Mouse (Mus musculus) hindbrain, postnatal 0 days (tissue): ENCODE results near the gene Nlk. TPM values are rescaled to one million over a fixed set of nuclear protein-coding genes. Genes with fewer than 3 reads are reported as not detected.
"Not testable (repeated sequence)": the region's sequence is repeated elsewhere in the genome, so short reads cannot be mapped to it uniquely, and the experiment has no call there.

Experiments used
- ATAC-seq: fragments of 200-750 bp; cut with Nextera tagmentation; 2 replicates; pipeline ENCODE4 v1.8.0; 2017; ENCODE audit warnings: mild to moderate bottlenecking, moderate TSS enrichment, moderate library complexity
- DNase-seq: peaks from one replicate; pipeline ENCODE4 v3.0.0-alpha.2; 2015; ENCODE audit warnings: low spot score
- H3K27ac ChIP-seq: fragments of 300-500 bp; sonication (generic); 2 replicates; pipeline ENCODE4 v1.5.1; 2014; ENCODE audit warnings: mild to moderate bottlenecking
- H3K27me3 ChIP-seq: fragments of 300-500 bp; sonication (generic); 2 replicates; pipeline ENCODE4 v1.6.1; 2014; ENCODE audit warnings: low read length, mixed read lengths; ENCODE audit not compliant: insufficient read depth
- H3K36me3 ChIP-seq: fragments of 300-500 bp; sonication (generic); 2 replicates; pipeline ENCODE4 v1.6.1; 2014; ENCODE audit warnings: low read length, mixed read lengths; ENCODE audit not compliant: insufficient read depth
- H3K4me1 ChIP-seq: fragments of 300-500 bp; sonication (generic); 2 replicates; pipeline ENCODE4 v1.6.1; 2014; ENCODE audit warnings: antibody characterized with exemption, low read length, mixed read lengths; ENCODE audit not compliant: insufficient read depth
- H3K4me2 ChIP-seq: fragments of 300-500 bp; sonication (generic); 2 replicates; pipeline ENCODE4 v1.6.1; 2014; ENCODE audit warnings: low read depth, mild to moderate bottlenecking, low read length, moderate library complexity, mixed read lengths
- H3K4me3 ChIP-seq: fragments of 300-500 bp; sonication (generic); 2 replicates; pipeline ENCODE4 v1.5.1; 2014; ENCODE audit warnings: low read length
- H3K9ac ChIP-seq: fragments of 300-500 bp; sonication (generic); replicated peaks from 2 replicates; pipeline ENCODE4 v1.6.1; 2014; ENCODE audit warnings: mild to moderate bottlenecking, low read length, moderate library complexity, mixed read lengths
- H3K9me3 ChIP-seq: fragments of 300-500 bp; sonication (generic); 2 replicates; pipeline ENCODE4 v1.6.1; 2016; ENCODE audit warnings: low read length, mixed read lengths
- CTCF ChIP-seq: IDR thresholded peaks from 2 replicates; pipeline ENCODE4 v1.5.1; 2016; ENCODE audit warnings: antibody characterized with exemption, control low read depth, low read depth
- WGBS: fragments of 180-500 bp; shearing (Covaris S2); extraction: QIAGEN DNeasy Blood & Tissue Kit; methylation state at CpG from one replicate; pipeline ENCODE4 v1.1.7; 2014; 5-methylcytosine and 5-hydroxymethylcytosine counted together
- polyA plus RNA-seq: library from polyadenylated mRNA; unstranded; fragments of >200 nt; fragmentation: Nextera tagmentation; extraction: Ambion mirVana; gene quantifications from 2 replicates; pipeline ENCODE4 v1.2.1, GENCODE M21; 2015
- total RNA-seq: library from RNA; depleted of rRNA; stranded (reverse); fragments of >200 nt; gene quantifications from 2 replicates; pipeline ENCODE4 v1.2.3, GENCODE M21; 2014

Gene Nlk
- total and polyA plus RNA-seq, 2 experiments from 2014 or later: 20.0 to 36.7 TPM

DNA sequence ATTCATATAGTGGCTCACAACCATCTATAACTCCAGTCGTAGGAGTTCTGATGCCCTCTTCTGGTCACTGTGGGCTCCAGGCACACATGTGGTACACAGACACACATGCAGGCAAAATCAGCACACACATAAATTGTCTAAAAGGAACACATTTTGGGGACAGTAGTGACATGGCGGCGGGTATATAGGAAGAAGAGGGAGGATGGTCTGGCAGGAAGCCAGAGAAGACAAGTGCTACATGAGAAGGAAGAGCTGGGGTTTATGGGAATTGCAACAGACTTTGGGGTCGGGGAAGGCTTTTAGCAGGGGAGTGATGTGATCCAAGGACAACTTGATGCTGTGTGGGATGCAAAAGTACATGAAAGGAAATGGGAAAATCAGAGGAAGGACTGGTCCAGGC is 162.7 kb downstream of the Nlk start:
- ATAC-seq (no peak), DNase-seq (no peak)
- Histone ChIP-seq H3K4me1 (peaks cover 21% of the 10 kb centered on the region; the same call in 1 of the 2 replicates), H3K27ac (no peak overlapping the region), H3K4me2 (peak overlapping the region; percentile 88), H3K36me3 (peaks cover 8% of the 10 kb centered on the region), H3K9ac (no peak overlapping the region), H3K9me3 (no peaks in the 10 kb centered on the region), H3K27me3 (no peaks in the 10 kb centered on the region), H3K4me3 (peak overlapping the region; percentile 81)
- WGBS: 89% methylated on average over 4 of the region's 4 CpGs
- peak; percentile 22 for TF ChIP-seq CTCF

DNA sequence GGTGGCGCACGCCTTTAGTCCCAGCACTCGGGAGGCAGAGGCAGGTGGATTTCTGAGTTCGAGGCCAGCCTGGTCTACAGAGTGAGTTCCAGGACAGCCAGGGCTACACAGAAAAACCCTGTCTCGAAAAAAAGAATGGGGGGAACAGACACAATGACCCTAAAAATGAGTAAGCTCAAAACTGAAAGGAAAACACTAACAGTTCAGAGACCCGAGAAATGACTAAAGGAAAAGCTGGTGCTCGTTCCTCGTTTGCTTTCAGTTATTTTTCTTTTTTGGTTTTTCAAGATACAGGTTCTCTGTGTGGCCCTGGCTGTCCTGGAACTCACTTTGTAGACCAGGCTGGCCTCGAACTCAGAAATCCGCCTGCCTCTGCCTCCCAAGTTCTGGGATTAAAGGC is 165.7 kb downstream of the Nlk start:
- DNase-seq, H3K4me2 ChIP-seq, H3K4me3 ChIP-seq, H3K9ac ChIP-seq, H3K27ac ChIP-seq, H3K27me3 ChIP-seq, ATAC-seq, H3K9me3 ChIP-seq, H3K4me1 ChIP-seq: not testable (repeated sequence)
- 85% methylated on average over 9 of the region's 10 CpGs for WGBS
- peaks cover 34% of the 10 kb centered on the region for H3K36me3 ChIP-seq

DNA sequence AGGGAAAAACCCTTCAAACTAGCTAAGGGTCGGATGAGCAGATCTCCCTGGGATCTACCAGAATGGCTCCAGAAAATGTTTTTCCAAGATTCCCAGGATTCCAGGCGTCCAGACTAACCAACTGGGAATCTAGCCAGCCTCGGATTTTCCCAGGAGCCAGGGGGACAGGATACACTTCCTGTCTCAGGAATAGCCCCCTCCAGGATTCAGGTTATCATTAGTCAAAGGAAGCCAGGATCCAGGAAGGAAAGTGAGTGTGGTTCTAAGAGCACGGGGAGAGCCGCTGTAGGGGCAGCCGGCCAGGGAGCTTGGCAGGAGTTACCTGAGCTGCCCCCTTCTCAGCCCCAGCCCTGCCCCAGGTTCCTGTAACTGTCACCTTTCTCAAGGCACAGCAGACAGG is 166.1 kb downstream of the Nlk start:
- WGBS: 82% methylated on average over 6 of the region's 6 CpGs
- Histone ChIP-seq H3K36me3 (peaks cover 39% of the 10 kb centered on the region), H3K27ac (peak overlapping the region; percentile 34; the same call in 1 of the 2 replicates)

GRCm38 (mm10) chr11:78530001-78530400 is 167.2 kb downstream of the Nlk start:
- ATAC-seq: no peak
- peaks cover 41% of the 10 kb centered on the region for H3K36me3 ChIP-seq
- DNase-seq: no peak
- H3K4me2 ChIP-seq: no peak overlapping the region
- no peak overlapping the region for H3K9ac ChIP-seq
- no peaks in the 10 kb centered on the region for H3K27me3 ChIP-seq
- 92% methylated on average over 12 of the region's 12 CpGs for WGBS
- TF ChIP-seq CTCF: no peak
- H3K4me3 ChIP-seq: no peak overlapping the region
- H3K9me3 ChIP-seq: no peaks in the 10 kb centered on the region
- H3K27ac ChIP-seq: no peak overlapping the region
- H3K4me1 ChIP-seq: peaks cover 5% of the 10 kb centered on the region

More for the DNA sequence above, 166.1 kb downstream of the Nlk start:
- Histone ChIP-seq H3K4me3 (no peak overlapping the region), H3K27me3 (no peaks in the 10 kb centered on the region), H3K4me1 (peaks cover 7% of the 10 kb centered on the region; the same call in 1 of the 2 replicates), H3K4me2 (no peak overlapping the region), H3K9ac (no peak overlapping the region), H3K9me3 (no peaks in the 10 kb centered on the region)
- DNase-seq (no peak), ATAC-seq (no peak)
- no peak for TF ChIP-seq CTCF

DNA sequence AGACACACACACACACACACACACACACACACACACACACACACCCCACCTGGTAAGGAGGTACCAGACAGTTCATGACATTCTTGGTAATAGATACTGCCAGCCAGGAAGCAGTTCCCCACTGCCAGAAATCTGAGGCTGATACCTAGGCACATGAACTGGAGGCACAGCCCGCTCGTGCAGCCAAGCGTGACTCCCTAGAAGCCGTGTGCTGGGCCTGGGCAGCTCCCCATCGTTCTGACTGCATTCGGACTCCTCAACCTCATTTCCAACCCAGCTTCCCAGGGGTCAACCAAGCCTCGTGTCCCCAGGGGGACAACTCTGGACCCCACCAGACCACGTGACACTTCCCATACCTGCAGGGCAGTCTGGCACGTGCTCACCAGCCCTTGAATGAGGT is 168.5 kb downstream of the Nlk start:
- no peak for ATAC-seq
- no peaks in the 10 kb centered on the region for H3K9me3 ChIP-seq
- H3K27ac ChIP-seq: no peak overlapping the region
- no peaks in the 10 kb centered on the region for H3K27me3 ChIP-seq
- WGBS: 79% methylated on average over 9 of the region's 9 CpGs
- H3K9ac ChIP-seq: no peak overlapping the region
- no peak for DNase-seq
- H3K4me2 ChIP-seq: no peak overlapping the region
- peaks cover 6% of the 10 kb centered on the region; the same call in 1 of the 2 replicates for H3K4me1 ChIP-seq
- peaks cover 54% of the 10 kb centered on the region for H3K36me3 ChIP-seq
- no peak overlapping the region for H3K4me3 ChIP-seq
- TF ChIP-seq CTCF: no peak

DNA sequence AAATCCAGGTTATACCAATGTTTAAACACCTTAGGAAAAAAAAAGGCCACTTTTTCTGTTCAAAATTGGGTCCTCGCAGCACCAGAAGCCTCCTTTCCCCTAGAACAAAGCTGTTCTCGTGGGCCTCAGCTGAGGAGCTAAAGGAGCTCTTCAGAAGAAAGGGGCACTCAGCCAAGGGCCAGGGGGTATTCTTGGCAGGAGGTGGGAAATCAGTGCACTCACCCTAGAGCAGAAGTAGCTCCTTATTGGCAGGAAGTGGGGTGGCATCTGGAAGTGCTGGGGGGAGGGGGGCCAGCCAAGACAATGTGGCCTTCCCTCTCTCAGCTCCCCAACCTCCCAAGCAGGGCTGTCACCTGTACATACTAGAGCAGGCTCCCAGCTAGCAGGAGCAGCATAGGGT is 172.3 kb downstream of the Nlk start:
- TF ChIP-seq CTCF: no peak

GRCm38 (mm10) chr11:78523241-78523955 is 173.8 kb downstream of the Nlk start:
- Histone ChIP-seq H3K9ac (no peak overlapping the region), H3K4me2 (no peak overlapping the region), H3K27ac (peak overlapping the region; percentile 45; the same call in 1 of the 2 replicates), H3K4me1 (peaks cover 6% of the 10 kb centered on the region; the same call in 1 of the 2 replicates), H3K36me3 (peaks cover 76% of the 10 kb centered on the region), H3K27me3 (no peaks in the 10 kb centered on the region), H3K4me3 (no peak overlapping the region), H3K9me3 (no peaks in the 10 kb centered on the region)
- 46% methylated on average over 9 of the region's 9 CpGs for WGBS
- ATAC-seq (peak; percentile 13; the same call in 1 of the 2 replicates), DNase-seq (peak; percentile 39)
- TF ChIP-seq CTCF: no peak

More for the DNA sequence above, 172.3 kb downstream of the Nlk start:
- H3K36me3 ChIP-seq: peaks cover 77% of the 10 kb centered on the region
- DNase-seq: peak; percentile 61
- WGBS: 41% methylated on average over 2 of the region's 2 CpGs
- peaks cover 6% of the 10 kb centered on the region; the same call in 1 of the 2 replicates for H3K4me1 ChIP-seq
- H3K9me3 ChIP-seq: no peaks in the 10 kb centered on the region
- H3K27ac ChIP-seq: peak overlapping the region; percentile 26; the same call in 1 of the 2 replicates
- no peak overlapping the region for H3K9ac ChIP-seq
- H3K27me3 ChIP-seq: no peaks in the 10 kb centered on the region
- no peak overlapping the region for H3K4me3 ChIP-seq
- ATAC-seq: peak; percentile 33; the same call in 1 of the 2 replicates
- H3K4me2 ChIP-seq: no peak overlapping the region
